Mouse (Mus musculus): Measurements from ENCODE around the gene Tas2r135.

Gene Tas2r135

GRCm38 (mm10) chr6:42375131-42375530 is 30.1 kb upstream of the Tas2r135 start:
- DNase-seq = no peak

GRCm38 (mm10) chr6:42376016-42376415 is 29.2 kb upstream of the Tas2r135 start:
- no peak for DNase-seq

- no peak for DNase-seq
Measured at GRCm38 (mm10) chr6:42376504-42377019, 28.7 kb upstream of the Tas2r135 start.

GRCm38 (mm10) chr6:42377280-42377679 is 28.0 kb upstream of the Tas2r135 start:
- no peak for DNase-seq

GRCm38 (mm10) chr6:42379551-42379950 is 25.7 kb upstream of the Tas2r135 start:
- no peak for DNase-seq

GRCm38 (mm10) chr6:42380416-42381144 is 24.7 kb upstream of the Tas2r135 start:
- DNase-seq = peak; percentile 55 to 64

- no peak for DNase-seq
Measured at GRCm38 (mm10) chr6:42381221-42381620, 24.0 kb upstream of the Tas2r135 start.

GRCm38 (mm10) chr6:42381916-42382381 is 23.3 kb upstream of the Tas2r135 start:
- DNase-seq = no peak

- no peak for DNase-seq
Measured at GRCm38 (mm10) chr6:42383360-42383759, 21.9 kb upstream of the Tas2r135 start.

GRCm38 (mm10) chr6:42385635-42386034 is 19.6 kb upstream of the Tas2r135 start:
- no peak for DNase-seq

GRCm38 (mm10) chr6:42391796-42392330 is 13.4 kb upstream of the Tas2r135 start:
- DNase-seq = no peak

- peak; percentile 33 to 44 for DNase-seq
Measured at GRCm38 (mm10) chr6:42395960-42396809, 9.0 kb upstream of the Tas2r135 start.

GRCm38 (mm10) chr6:42397041-42397657 is 8.1 kb upstream of the Tas2r135 start:
- no peak for DNase-seq

- no peak for DNase-seq
Measured at GRCm38 (mm10) chr6:42398285-42398684, 6.9 kb upstream of the Tas2r135 start.

GRCm38 (mm10) chr6:42398998-42399397 is 6.2 kb upstream of the Tas2r135 start:
- no peak for DNase-seq

GRCm38 (mm10) chr6:42399938-42400337 is 5.3 kb upstream of the Tas2r135 start, which contains the start of gene Tas2r143:
Gene Tas2r143 (plus strand): TSS chr6:42400238.
- DNase-seq = no peak

- no peak for DNase-seq
Measured at GRCm38 (mm10) chr6:42419443-42419842, 14.2 kb downstream of the Tas2r135 start.

- DNase-seq = no peak
Measured at GRCm38 (mm10) chr6:42421439-42421838, 16.2 kb downstream of the Tas2r135 start.

- DNase-seq = no peak
Measured at GRCm38 (mm10) chr6:42424472-42424871, 19.2 kb downstream of the Tas2r135 start.

GRCm38 (mm10) chr6:42426337-42426736 is 21.1 kb downstream of the Tas2r135 start:
- DNase-seq = no peak

- no peak for DNase-seq
Measured at GRCm38 (mm10) chr6:42433554-42433953, 28.3 kb downstream of the Tas2r135 start.

GRCm38 (mm10) chr6:42434446-42434845 is 29.2 kb downstream of the Tas2r135 start, which contains the start of gene Tas2r126:
Gene Tas2r126 (plus strand): TSS chr6:42434535.
- DNase-seq = no peak

- no peak for DNase-seq
Measured at GRCm38 (mm10) chr6:42435490-42435889, 30.3 kb downstream of the Tas2r135 start.
